Mouse (Mus musculus): Measurements from ENCODE around the gene Sytl1.

The Sytl1 gene

DNA sequence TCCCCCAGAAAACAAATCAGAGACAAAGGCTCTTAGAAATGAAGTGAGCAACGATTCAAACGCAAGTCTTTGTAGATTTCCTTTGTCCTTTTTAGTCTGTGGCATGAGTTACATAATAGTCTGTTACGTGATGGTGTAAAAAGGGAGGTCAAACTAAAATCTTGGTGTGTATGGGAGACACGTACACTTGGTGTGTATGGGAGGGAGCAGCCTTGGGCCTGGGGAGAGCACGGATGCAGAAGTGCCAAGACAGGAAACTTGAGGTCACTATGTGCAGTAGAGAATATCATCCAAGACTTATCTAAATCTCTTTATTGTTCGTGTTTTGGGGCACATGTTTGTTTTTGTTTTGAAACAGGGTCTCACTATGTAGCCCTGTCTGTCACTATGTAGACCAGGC lies 15.2 kb upstream of the Sytl1 start:
- no peak for DNase-seq

DNA sequence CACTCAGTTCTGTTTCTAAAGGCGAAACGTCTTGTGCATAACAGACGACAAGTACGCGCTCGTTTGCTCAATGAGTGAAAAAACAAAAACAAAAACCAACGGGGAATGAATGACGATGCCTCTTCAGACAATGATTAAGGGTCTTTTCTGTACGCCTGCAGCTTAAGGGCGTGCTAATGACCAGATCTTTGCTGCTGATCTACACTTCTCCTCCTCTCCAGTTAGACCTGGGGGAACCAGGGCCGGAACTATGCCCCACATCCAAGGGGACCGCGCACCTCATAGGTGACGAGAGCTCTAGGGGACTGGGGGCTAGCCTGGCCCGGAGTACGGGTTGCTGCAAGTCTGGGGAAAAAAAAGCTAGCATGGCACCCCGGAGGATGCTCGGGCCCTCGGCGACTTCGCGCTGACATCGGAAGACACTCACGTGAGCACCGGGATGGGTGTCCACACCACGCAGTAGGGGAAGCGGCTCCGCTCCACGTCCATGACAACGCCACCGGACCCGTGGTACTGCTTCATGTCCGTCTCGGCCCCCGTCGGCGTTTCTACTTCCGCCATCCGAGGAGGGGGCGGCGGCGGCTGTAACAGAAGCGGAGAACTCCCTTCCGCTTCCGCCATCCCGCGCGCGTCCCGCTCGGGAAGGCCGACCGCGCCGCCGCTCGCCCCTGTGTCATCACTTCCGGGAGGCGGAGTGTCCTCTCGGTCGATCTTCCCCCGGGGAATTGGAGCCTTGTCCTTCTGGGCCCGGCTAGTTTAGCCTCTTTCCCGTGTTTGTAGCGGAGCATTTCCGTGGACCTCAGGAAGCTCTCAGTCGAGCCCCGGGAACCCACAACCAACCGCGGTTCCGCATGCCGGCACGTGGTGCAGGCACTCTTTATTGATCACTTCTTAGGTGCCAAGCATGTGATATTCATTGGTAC lies 14.5 kb upstream of the Sytl1 start, which contains the start of gene Tmem222:
Gene Tmem222 (minus strand): TSS at position 689 of the 923 bp plus-strand sequence.
- peak; percentile 97 for DNase-seq

DNA sequence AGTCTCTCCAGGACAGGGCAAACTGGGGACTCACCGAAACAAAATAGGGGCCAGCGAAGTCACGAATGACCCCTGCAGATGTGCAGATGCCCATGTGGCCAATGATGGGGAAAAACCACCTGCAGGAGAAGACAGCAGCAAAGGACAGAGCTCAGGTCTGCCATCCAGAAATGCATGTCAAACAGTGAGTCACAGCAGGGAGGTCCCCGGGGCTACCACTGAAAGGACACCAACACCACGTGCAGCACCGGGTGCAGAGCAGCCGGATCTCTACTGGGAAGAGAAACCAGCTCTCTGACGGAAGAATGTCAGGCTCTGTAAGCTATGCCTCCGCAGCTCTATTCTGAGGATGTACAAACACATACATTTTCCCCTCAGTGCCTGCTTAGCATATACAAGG lies 8.0 kb upstream of the Sytl1 start:
- DNase-seq: no peak

DNA sequence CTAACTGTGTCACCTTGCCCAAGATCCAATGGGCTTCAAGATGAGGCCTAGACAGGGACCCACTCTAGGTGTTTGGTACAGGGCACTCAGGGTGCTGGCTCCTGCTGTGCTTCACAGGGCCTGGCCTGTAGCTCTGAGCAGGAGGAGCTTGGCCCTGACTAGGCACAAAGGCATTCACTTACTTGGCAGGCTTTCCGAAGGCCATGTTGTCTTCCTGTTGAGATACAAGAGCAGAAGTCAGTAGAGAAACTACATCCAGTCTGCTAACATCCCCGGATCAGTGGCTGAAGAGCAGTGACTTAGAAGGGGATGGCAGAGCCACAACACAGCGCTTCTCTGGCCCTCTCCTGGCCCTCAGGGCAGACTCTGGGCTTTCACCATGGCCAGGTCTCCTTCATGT lies 6.7 kb upstream of the Sytl1 start:
- no peak for DNase-seq

DNA sequence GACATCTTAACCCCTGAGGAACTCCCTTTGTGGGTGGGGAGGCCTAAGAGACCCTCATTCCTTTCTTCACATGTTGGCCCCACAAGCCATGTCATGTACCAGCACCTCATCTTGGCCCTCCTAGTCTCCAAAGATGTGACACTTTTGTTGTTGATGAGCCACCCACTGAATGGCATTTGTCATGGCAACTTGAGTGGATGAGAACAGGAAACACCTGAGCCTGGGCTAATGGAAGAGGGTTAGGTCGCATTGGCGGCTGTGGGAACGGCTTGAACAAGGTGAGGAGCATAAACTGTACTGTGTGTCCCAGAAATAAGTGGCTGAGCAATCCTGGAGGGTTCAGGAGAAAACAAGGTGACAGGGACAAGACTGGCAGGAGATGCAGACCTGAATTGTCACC lies 6.0 kb upstream of the Sytl1 start:
- no peak for DNase-seq

DNA sequence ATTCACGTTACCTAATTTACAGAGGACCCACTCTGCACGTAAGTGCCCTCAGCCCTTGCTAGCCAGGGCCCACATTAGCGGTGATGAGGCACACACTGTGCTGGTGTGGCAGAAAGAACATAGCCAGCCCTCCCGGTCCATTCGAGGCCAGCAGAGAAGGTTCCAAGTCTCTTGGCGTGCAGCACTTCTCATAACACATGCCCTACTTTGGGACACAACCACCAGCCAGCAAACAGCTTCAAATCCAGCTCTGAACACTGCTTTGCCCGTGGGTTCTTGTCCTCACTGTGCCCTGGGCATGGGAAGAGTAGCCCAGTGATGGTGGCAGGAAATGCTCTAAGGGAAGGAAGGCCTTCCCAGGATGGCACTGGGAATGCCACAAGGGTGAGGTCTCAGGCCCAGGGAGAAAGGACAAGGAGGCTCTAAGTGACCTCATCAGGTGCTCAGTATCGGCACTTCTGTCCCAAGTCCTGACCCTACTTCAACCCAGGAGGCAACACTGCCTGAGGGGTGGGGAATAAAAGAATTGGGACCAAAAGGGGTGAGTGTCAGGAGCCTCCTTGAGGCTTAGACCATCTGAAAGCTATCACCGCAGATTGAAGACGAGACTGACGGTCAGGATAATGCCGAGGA lies 3.5 kb upstream of the Sytl1 start:
- DNase-seq: no peak

DNA sequence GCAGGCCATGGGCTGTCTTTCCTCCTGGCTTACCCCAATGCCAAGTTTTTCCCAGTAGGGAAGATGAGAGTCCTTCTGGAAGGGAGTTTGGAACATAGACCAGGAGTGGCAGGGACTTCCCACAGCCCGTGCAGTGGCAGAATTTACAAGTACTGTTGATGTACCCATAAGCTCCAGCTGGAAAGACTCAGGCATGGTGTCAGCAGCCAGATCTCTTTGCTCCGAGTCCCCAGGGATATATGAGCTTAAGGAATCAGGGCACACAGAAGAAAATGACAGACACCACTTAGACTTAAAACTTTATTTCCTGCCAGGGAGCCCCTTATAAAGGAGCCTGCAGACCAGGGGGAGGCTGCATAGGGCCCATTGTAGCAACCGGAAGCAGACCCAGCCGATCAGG lies 2.8 kb upstream of the Sytl1 start:
- no peak for DNase-seq

DNA sequence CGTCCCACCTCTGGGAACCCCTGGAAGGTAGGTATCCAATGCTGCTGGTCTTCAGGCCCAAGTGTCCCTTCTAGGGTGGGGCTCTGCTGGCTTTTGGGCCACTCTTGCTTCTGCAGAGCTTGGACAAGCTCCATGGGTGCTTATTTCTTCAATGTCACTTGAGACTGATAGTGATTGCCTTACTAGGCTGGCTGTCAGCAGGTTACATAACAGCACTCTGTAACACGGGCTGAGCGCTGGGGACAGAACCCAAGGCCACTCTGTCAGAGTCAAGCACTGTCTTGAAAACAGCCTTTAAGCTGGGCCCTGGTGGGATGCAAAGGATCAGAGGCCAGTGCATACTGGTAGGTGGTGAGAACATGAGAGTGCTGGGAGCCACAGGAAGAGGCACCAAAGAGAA lies 2.4 kb upstream of the Sytl1 start:
- no peak for DNase-seq

DNA sequence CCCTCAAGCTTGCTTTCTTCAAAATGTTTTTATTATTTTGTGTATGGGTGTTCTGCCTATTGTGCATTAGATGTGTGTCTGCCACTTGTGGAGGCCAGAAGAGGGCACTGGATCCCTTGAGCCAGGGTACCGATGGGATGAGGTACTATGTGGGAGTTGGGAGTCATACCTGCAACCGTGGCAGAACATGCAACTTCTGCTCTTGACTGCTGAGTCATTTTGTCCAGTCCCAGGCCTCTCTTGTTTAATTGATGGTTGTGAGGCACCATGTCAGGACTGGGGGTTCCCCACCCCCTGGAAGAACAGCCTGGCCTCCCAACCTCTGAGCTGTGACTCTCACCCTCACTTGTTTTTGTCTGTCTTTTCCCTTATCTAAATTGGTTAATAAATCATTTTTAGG lies 1.6 kb upstream of the Sytl1 start:
- DNase-seq: no peak

DNA sequence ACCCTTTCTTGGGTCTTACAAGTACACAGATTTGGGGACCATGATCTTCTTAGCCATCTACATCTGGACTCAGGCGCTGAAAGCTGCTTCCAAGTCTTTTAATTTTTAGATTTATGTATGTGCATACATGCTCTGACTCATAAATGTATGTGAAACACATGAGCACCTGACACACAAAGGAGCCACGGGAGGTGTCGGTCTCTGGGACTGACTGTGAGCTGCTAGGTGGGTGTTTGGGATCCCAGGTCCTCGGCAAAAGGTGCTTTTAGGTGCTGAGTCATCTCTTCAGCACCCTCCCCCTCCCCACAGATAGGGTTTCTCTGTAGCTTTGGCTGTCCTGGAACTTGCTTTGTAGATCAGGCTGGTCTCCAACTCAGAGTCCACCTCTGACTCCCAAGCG lies 843 bp upstream of the Sytl1 start:
- DNase-seq: no peak

DNA sequence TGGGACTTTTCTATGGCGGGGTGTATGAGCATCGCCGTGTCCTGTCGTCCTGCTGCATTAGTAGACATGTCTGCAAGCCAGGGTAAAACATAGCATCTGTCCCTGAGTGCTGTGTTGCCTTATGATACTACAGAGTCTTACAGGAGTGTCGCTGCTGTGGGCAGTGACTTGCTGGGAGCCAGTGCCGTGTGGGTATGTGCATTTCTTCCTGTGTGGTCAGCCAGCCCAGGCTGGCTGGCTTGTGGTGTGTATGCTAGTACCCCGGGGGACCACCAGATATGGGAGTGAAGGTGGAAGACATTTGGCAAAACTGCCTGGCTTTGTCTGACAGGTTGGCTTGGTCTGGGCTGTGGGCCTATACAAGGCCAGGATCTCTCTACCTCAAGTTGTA lies 543 bp downstream of the Sytl1 start:
- DNase-seq: no peak

DNA sequence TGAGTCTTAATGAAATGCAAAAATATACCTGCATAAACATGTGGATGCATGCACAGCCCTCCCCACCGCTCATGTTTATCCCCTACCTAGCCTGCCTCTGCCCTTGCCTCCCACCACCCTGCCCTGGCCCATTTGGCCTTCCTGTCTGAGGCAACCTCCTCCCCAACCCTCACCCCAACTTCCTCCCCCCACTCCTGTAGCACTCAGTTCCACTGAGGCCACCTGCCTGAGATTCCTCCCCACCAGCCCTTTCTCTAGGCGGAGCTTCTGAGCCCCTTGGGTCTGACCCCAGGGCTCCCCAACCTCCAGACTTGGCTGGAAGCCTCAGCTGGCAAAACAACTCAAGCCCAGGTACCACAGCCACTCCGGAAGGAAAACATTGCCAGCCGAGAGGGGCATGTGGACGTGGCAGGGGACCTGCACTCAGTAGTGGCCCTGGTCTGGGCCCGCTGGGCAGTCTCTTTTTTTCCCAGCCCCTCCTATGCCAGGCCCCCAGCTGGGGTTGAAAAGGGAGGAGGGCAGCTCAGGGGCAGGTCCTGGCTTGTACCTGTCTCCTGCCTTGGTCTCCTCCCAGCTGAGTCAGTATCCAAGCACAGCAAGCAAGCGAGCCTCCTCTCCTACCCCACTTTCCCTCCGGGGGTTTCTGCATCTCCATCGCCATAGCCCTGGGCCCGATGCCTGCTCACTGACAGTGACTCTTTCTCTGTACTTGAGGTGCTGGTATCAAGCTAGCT lies 1.1 kb downstream of the Sytl1 start:
- DNase-seq: no peak

DNA sequence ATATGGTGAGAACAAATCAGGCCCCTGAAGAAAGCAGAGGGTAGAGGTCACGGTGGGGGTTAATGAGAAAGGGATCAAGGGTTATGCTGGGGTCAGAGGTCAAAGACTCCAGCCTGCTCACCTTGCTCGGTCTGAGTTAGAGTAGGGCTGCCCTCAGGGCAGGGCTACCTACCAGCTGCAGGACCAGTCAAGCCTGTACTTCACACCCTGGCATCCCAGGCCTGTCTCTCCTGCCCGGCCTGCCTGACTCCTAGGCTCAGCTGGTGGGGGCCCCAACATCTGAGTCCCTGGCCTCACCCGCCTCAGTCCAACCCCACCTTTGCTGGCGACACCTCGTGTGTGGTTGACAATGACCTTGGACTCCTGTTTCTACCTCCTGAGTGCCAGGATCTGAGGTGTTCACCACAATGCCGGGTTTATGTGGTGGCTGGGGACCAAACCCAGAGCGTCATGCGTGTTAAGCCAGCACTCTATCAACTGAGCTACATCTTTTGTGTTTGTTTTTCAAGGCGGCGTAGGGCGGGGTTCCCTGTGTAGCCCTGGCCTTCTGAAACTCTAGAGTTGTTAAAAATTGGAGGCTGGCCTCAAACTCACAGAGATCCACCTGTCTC lies 5.0 kb downstream of the Sytl1 start:
- no peak for DNase-seq

DNA sequence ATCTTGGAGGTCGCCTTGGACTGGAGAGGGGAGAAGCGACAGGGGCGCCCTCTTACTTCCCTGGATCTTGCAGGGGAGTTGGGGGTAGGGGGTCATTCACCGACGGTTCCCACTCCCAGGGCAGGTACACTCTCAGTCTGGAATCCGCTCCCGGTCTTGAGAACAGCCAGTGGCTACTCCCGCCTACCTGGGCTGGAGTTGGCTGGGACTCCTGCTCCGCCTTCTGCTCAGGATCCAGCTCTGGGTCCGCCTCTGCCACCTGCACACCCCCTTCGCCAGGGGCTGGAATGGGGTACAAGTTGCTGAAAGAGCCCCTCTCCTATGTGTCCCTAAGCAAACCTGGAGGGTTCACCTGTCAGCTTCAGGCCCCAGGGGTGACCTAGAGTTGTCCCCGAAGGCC lies 5.7 kb downstream of the Sytl1 start:
- DNase-seq: no peak

DNA sequence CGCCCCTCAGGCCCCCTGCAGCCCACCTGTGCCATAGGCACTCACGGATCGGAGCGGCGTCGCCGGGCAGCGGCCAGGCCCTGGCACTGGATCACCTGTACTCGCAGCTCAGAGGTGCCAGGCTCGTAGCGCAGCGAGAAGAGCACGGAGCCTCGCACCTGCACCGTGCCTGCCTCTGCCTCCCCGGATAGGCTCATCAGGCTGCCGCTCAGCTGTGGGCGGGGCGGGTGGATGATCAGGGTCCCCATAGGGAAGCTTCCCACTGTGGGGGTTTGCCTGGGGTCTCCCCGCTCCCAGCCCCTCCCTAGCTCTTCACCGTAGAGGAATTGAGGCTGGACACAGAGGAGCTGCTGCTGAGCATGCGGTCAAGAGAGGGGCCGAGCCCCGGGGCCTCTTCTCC lies 6.1 kb downstream of the Sytl1 start:
- DNase-seq: no peak

DNA sequence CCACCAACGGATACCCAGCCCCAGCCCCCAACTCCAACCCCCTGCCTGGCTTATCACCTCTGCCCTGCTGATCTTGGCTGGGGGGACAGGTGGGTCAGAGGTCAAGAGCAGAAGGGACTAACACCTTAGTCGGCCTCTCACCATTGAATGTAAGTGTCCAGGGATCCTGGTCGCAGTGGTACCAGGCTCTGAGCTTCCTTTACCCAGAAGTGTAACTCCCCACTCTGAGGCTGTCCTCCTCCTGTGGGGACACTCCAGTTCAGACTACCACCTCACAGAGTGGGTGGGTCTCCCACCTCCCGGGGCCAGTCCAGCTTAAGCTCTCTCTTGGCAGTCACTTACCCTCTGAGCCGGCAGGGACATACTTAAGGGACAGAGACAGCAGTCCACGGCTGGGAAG lies 7.5 kb downstream of the Sytl1 start:
- DNase-seq: no peak

DNA sequence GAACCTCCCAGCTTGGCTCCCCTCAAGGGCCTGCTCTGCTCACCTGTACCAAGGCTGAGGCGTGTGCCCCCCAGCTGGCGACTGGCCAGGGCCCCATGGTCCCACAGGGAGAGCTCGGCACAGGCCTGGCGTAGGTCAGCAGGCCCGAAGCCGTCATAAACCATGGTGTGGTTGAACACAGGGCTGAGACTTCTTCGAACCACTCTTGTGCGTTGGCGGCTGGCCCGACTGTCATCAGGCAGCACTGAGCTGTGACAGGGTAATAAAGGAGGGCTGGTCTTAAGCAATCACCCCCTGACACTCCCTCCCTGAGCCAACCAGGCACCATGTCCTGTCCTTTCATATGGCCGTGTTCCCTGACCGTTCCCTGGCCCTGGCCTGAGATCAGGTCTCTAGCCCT lies 9.5 kb downstream of the Sytl1 start:
- no peak for DNase-seq

DNA sequence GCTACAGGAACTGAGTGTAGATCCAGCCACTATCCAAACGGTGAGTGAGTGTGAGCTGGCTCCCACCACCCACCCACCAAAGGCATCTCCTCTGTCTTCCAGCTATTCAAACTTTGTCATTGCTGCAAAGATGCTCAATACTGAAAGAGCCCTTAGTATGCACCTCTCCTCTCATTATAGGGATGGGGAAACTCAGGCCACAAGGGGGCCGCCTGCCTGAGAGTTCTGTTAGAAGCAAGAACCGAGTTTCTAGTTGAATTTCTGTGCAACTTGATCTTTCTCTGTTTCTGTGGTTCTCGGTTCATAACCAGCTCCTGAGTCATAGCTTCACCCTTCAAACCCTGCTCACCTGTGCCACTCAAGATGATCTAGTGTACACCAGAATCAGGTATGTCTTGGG lies 10.8 kb downstream of the Sytl1 start:
- no peak for DNase-seq

DNA sequence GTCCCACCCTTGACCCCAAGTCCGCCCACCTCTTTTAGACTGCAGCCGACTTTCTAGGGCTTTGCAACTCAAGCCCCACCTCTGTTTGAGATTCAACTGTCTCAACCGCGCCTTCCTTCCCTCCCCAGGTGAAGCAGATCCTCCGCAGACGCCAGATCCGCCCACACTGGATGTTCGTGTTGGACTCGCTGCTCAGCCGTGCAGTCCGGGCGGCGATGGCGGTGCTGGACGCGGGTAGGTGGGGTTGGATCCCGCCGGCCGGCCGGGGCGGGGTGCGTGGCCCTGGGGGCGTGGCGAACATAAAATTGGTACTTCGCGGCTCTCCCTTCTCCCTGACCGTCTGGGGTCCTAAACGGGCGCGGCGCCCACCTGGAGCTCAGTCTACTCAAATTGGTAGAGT lies 11.7 kb downstream of the Sytl1 start:
- no peak for DNase-seq

DNA sequence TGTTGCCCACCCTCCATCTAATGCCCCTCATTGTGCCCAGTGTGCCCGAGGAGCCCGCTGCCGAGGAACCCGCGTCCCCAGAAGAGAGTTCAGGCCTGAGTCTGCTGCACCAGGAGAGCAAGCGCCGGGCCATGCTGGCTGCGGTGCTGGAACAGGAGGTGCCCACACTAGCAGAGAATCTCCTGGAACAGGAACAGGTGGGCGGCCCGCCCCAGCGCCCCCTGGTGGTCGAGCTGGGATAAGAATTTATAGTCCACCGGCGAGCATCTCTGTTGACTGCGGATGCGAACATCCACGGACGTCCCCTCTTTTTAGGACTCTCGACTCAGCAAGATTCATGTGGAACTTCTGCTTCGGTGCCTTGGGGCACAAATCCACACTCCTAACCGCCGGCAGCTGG lies 12.3 kb downstream of the Sytl1 start:
- DNase-seq: peak; percentile 84

DNA sequence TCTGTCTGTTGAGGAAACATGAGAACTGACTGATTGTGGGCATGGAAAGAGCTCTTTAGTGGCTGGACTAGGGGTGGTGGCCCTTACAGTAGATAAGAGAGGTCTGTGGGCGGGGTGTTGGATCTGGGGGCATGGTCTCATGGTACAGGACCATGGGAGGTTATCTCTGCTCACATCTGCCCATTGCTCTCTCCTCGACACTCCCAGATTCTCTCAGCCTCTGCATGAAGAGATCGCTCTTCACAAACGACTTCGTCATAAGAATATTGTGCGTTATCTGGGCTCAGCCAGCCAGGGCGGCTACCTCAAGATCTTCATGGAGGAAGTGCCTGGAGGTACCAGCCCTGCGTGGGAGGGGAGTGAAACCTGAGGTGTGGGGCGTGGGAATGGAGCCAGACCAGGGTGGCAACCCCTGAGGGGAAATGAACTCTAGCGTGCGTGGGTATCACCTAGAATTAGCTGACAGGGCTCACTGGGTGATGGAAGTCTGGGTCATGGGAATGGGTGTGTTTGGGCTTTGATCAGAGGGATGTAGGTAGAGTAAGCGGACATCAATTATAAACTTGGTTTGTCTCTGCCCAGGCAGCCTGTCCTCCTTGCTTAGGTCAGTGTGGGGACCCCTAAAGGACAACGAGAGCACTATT lies 15.0 kb downstream of the Sytl1 start:
- DNase-seq: no peak

DNA sequence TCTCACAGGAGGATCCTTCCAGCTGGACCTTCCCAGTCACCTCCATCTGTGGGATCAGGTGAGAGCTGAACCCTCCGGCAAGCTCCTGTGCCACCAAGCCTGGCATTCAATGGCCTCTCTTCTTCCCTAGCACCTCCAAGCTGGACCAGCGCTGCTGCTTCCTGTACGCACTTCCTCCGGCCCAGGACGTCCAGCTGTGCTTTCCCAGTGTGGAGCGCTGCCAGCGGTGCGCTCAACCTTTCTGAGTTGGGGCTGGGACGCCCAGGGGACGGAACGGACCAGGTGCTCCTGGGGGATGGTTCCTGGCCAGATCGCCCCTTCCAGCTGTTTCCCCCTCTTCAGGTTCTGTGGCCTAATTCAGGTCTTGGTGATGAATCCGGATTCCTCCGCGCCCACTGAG lies 15.8 kb downstream of the Sytl1 start:
- DNase-seq: no peak

DNA sequence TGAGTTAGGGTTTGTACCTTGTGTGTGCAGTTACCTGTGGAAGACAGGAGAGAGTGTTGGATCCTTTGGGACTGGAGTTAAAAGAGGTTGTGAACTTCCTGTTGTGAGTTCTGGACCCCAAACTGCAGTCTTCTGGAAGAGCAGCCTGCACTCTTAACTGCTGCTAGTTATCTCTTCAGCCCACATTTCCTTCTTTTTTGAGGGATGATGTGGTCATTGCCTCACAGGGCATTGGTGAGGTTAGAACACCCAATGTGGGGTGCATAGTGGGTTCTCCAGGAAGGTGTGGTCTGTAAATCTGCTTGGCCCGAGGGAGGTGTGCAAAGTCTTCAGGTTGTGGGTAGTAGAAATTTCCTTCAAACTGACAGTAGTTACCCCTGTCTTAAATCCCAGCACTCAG lies 18.6 kb downstream of the Sytl1 start:
- no peak for DNase-seq
